Mouse (Mus musculus) thymus, postnatal 25 days (tissue): ENCODE measurements at regions not wholly inside any gene's neighbourhood (a gene's known extent, or its start where the extent isn't known, plus 50 kb on each side); places are given as distances from the start of the nearest gene placed in this dataset.

ENCODE experiments used
- DNase-seq: peaks from one replicate; pipeline ENCODE4 v3.0.0; 2022

GRCm38 (mm10) chr15:41154551-41155151 lies 1020.5 kb downstream of the 9330182O14Rik start:
- no peak for DNase-seq

GRCm38 (mm10) chr15:41155169-41155638 lies 1021.0 kb downstream of the 9330182O14Rik start:
- no peak for DNase-seq

GRCm38 (mm10) chr15:41157802-41158201 lies 1023.6 kb downstream of the 9330182O14Rik start:
- DNase-seq = no peak

- DNase-seq = no peak
Observed at GRCm38 (mm10) chr15:41162268-41162667, 1028.1 kb downstream of the 9330182O14Rik start.

- DNase-seq = peak; percentile 5
Observed at GRCm38 (mm10) chr15:41162793-41163192, 1028.6 kb downstream of the 9330182O14Rik start.

GRCm38 (mm10) chr15:41163643-41164358 lies 1029.6 kb downstream of the 9330182O14Rik start:
- no peak for DNase-seq

- DNase-seq = no peak
Observed at GRCm38 (mm10) chr15:41165534-41165933, 1031.4 kb downstream of the 9330182O14Rik start.

GRCm38 (mm10) chr15:41190792-41191191 lies 1056.6 kb downstream of the 9330182O14Rik start:
- no peak for DNase-seq

- peak; percentile 12 for DNase-seq
Observed at GRCm38 (mm10) chr15:41193240-41193639, 1059.1 kb downstream of the 9330182O14Rik start.

GRCm38 (mm10) chr15:41223801-41224200 lies 1089.6 kb downstream of the 9330182O14Rik start:
- DNase-seq = no peak

- DNase-seq = no peak
Observed at GRCm38 (mm10) chr15:41232406-41233060, 1098.4 kb downstream of the 9330182O14Rik start.
